Mouse (Mus musculus) olfactory bulb, adult 2 months (tissue): ENCODE measurements around the gene Ube2u.

Source experiments
- CTCF ChIP-seq: fragments of 200-500 bp; IDR thresholded peaks from 2 replicates; pipeline ENCODE4 v1.5.1; 2012; ENCODE audit warnings: low read depth, mild to moderate bottlenecking, low read length, moderate library complexity; ENCODE audit not compliant: insufficient read depth
- POLR2A ChIP-seq: fragments of 200-500 bp; IDR thresholded peaks from 2 replicates; pipeline ENCODE4 v1.6.1; 2012; ENCODE audit warnings: mild to moderate bottlenecking, low read depth, low read length, moderate library complexity; ENCODE audit not compliant: insufficient read depth

DNA sequence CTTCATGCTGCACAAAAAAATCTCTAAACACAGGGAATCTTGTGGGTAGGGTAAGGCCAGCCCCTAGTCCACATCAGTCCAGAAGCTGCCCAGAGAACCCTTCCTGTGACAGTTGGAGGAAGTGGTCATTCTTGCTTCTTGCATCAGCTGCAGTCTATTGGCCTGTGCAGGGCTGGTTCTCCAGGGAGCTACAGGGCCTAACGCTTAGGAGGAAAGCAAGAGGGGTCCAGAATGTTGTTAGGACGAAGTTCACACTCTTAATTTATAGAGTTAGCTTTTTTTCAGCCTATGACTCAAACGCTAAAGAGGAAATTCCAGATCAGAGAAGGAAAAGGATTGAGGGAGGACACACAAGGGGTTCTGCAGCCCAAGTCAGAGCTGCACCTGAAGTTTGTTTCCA lies 31.8 kb upstream of the Ube2u start:
- no peak for TF ChIP-seq POLR2A
- TF ChIP-seq CTCF = no peak
